Mouse (Mus musculus) liver, adult (tissue): ENCODE data around the gene Rnf168.
A peak's percentile ranks its signal among the peaks of the same experiment; 100 is the strongest.

Experiments
- GATA4 ChIP-seq: IDR thresholded peaks from 2 replicates; pipeline ENCODE4 v1.6.1; 2014; ENCODE audit warnings: mild to moderate bottlenecking, low read length; ENCODE audit not compliant: insufficient replicate concordance

Rnf168 gene

DNA sequence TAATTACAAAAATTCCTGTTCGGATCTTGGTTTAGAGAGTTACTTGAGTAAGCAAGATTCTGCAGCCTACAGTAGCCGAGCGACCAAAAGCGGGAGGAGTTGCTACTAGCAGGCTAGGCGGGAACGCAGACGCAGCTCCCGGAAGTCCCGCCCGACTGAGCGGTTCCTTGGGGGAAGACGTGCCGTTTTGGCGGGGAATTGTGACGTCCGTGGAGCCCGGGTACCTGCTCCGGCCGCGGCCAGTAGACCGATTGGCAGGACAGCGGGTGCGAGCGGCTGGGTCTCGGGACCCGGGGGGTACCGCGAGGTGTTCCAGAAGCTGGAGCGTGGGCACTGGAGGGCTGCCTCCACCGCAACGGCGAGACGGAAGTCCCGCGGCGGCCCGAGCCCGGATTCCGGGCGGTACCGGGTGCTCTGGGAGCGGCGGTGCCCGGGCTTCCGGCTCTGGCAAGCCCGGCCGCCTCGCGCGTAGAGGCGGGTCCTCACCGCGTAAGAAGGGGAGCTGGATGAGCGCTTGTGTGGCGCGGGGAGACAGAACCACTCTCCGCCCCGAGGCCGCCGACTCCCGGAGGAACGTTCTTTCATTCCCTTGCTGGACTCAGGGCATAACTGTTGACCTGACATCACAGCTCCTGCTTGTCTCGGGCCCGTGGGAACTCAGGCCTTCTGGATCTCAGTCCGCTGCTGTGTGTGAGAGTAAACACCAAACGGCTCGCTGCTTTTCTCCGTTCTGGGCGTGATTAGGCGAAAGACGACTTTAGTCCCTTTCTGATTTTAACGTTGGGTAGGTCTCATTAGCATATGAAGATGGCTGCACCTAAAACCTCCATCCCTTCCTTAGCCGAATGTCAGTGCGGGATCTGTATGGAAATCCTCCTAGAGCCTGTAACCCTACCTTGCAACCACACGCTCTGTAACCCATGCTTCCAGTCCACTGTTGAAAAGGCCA is at the start of gene Rnf168:
Gene Rnf168, plus strand, starts transcription at position 152 of the 949 bp plus-strand sequence.
- TF ChIP-seq GATA4 = no peak

DNA sequence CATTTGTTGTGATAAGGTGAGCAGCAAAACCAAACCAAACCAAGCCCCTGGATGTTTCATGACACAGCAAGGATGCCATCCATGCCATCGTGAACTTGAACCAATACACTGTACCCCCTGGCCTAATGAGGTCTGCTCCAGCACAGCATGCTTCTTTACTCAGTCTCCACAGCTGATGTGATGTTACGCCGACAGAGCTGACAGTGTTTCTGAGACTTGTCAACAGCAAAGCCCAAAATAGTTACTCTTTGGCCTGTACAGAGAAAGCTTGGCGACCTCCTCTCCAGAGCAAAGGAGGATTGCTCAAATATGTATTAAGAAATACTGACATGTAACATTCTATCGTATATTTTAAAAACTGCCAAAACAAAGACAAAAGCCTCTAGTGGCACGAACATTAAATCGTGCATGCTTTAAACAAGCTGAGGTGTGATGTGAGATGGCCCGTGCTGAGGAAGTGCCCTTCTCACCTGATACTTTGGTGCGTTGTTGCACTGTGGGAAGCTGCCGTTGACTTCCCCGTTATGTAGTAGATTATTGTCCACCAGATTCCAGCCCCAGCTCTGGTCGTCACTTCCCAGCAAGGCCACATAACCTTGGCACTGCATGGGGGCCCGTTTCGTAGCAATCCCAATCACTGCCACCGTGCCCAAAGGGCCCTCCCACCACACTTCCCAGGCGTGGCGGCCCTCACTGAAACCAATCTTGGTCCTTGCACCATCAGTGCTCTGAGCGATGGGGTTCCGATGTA is 39.2 kb upstream of the Rnf168 start:
- no peak for TF ChIP-seq GATA4

DNA sequence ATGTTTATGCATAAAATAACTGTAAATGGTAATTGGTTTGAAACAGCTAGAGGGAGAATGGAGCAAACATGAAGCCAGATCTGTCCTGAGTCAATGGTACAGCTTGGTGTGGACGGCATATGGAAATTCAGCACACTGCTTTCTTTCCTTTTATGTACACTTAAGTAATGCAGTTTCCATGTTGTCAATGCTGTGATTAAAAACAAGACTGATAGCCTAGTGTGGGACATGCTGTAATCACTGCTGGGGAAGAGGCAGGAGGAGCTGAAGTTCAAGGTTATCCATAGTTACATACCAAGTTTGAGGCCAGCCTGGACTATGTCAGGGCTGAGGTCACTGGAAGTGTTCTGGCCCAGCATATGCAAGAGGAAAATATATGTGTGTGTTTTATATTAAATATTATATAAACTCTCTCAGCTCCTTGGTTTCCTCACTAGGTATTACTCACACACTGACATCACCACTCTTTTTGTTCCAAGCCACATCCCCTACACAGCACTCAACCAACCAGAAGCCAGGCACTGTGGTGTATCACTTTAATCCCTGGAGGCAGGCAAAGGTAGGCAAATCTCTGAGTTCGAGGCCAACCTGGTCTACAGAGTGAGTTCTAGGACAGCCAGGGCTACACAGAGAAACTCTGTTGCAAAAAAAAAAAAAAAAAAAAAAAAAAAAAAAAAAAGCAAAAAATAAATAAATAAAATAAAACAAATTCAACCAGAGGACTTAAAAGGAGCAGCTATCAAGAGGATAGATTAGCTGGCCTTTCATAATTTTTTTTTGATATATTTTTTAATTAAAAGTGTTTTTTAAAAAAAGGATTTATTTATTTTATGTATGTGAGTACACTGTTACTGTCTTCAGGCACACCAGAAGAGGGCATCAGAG is 37.6 kb upstream of the Rnf168 start:
- no peak for TF ChIP-seq GATA4

DNA sequence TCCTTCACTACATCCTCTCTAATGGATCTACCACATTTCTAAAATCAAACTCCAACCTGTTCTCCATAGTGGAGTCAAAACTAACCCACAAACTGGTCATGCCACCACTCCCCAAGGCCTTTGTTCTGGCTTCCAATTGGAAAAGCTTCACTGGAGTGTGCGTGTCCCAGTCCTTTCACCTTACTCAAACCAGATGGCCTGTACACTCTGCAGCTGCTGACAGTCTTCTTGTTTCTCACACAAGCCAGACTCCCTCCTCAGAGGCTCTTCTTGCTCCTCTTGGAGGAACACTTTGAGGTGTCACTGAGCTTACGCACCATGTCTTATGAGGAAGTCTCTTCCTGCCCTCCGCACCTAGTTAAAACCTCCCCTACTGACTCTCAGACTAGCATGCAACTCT is 33.4 kb upstream of the Rnf168 start:
- TF ChIP-seq GATA4 = no peak

DNA sequence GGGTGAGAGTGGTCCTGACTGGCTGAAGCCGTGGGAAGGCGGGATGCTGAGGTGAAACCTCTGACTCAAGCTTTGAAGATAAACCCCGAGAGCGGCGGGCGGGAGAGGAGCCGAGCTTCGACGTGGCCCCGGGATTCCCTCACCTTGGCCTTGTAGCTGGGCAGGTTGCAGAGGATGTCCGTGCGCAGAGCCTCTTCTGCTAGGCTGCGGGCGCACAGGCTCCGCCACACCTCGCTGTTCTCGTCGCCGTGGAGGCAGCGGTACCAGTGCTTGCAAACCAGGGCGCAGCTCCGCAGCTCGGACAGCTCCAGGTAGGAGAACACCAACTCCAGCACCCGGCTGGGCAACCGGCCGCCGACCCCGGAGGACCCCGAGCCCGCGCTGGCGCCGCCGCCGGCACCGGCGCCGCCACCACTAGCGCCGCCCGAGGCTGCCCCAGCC is 30.9 kb upstream of the Rnf168 start:
- TF ChIP-seq GATA4 = no peak; the same call in 1 of the 2 replicates

DNA sequence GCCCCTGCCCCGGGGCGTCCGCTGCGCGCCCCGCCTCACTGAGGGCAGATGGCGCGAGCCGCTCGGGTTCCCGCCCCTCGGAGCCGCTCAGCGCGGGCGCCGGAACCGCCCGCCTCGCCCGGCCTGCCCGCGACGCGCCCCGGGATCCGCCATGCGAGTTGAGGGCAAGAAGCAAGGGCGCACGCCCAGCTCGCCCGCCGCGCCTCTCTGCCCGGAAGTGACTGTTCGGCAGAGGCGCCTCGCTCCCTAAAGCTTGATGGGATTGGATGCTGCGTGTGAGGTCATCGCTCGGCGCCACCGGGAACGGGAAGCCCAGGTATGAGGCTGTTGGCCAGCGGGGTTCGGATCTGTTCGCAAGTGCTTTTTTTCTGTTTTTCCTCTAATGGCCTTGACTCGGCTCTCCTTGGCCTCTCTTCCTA is 30.3 kb upstream of the Rnf168 start, which contains the start of the genes Fbxo45 and Wdr53:
Gene Fbxo45, minus strand, starts transcription at position 207 of the 419 bp plus-strand sequence.
Gene Wdr53, plus strand, starts transcription at position 276 of the 419 bp plus-strand sequence.
- TF ChIP-seq GATA4 = peak; percentile 36; the same call in 1 of the 2 replicates

DNA sequence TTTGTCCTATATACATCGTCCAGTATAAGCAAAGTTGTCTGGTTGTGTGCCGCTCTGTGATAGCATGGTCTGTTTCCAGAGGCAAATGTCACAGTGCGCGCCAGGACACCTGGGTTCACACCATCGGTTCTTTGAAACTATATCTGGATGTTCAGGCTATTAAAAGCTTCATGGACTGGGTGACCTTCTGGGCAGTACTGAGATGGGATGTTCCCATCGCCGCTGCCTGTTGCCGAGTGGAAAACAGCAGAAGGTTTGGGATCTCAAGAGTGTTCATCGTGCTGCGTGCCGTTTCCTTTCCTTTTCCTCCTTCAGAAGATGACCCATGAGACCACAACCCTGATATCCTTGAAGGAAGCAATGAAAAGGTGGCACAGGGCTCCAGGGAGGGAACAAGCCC is 6.0 kb upstream of the Rnf168 start, which contains the start of gene Smco1:
Gene Smco1, plus strand, starts transcription at position 178 of the 400 bp plus-strand sequence.
- TF ChIP-seq GATA4 = no peak

DNA sequence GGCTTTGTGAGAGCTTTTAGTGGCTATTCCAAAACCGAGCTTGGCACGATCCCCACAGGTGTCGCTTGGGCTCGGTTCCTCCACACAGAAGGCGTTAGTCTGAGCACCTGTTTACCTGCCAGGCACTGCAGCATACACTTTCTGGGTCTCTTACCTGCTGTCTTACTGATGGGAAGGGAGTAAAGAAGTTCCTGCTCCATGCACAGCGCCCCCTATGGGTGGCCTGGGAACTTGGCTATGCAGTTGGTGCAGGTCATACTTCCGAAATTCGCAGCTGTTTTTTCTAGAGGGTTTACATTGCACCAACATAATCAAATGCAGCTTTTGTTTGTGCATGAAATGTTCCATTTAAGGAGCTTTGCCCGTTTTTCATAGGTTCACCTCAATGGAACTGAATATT is 3.9 kb upstream of the Rnf168 start:
- no peak for TF ChIP-seq GATA4

DNA sequence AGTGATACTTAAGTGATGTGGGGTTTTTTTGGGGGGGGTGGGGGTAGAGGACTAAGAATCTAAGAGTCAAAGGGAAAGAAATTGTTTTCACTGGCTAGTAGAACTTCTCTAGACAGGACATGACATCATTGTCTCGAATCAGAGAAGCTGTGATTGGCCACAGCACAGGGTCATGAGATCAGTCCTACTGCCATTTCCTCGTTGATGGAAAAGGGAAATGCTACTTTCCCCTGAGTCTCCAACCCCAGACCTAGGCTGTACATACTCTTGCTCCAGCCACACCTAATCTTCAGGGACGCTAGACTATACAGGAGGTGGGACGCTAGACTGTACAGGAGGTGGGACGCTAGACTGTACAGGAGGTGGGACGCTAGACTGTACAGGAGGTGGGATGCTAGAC is 2.2 kb upstream of the Rnf168 start:
- TF ChIP-seq GATA4 = no peak

DNA sequence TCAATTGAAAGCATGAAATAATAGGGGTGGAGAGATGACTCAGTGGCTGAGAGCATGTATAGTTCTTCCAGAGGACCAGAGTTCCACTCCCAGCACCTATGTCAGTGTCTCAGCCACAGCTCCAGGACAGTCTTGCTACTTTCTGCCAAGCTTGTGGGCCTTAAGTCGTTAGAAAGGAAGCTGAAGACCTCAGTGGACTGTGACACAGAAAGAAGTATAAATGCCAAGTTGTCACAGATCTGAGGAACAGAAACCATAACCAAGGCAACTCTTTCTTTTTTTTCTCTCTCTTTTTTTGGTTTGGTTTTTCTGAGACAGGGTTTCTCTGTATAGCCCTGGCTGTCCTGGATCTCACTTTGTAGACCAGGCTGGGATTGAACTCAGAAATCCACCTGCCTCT is 1.4 kb upstream of the Rnf168 start:
- TF ChIP-seq GATA4 = no peak

DNA sequence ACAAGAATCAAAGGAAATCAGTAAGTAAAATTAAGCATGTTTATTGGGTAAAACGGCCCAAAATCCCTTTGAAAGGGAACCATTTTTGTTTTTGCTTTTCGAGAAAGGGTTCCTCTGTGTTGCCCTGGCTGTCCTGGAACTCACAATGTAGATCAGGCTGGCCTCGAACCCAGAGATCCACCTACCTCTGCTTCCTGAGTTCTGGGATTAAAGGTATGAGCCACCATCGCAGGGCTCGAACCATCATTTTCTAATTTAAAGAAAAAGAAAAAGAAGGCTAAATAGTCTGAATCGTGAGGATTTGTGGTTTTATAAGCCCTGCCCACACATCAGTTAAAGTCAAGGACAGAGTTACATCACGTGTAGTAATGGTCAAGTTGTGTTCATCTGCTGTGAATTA is 1.1 kb downstream of the Rnf168 start:
- no peak for TF ChIP-seq GATA4

DNA sequence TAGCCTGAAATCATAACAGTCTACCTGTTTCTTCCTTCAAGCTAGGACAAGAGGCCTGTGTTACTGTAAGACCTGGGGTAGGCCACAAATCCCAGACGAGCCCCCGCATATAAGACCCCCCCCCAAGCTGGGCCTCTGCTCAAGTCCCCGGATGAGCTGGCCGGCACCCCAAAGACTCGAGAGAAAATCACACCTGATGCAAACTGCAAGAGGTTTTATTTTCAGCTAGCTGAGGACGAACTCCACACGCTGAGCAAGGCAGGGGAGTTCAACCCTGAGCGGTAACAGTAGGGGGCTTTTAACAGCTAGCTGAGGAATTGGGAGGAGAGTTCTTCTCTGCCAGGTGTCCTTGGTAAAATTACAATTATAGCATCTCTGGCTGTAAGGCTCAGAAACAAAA is 3.0 kb downstream of the Rnf168 start:
- no peak for TF ChIP-seq GATA4

DNA sequence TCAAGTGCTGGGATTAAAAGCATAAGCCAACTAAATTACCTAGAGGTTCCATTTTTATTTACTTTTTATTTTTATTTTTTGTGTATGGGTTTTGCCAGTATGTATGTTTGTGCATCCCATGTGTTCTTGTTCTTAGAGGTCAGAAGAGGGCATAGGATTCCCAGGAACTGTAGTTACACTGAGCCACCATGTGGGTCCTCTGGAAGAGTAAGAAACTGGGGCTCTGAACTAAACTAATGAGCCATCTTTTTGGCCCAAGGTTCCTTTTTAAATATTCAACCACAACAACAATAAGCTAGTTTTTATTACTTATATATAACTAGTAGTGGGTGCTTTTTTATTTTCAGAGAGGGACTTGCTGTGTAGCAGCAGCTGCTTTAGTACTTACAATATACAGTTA is 5.3 kb downstream of the Rnf168 start:
- TF ChIP-seq GATA4 = no peak

DNA sequence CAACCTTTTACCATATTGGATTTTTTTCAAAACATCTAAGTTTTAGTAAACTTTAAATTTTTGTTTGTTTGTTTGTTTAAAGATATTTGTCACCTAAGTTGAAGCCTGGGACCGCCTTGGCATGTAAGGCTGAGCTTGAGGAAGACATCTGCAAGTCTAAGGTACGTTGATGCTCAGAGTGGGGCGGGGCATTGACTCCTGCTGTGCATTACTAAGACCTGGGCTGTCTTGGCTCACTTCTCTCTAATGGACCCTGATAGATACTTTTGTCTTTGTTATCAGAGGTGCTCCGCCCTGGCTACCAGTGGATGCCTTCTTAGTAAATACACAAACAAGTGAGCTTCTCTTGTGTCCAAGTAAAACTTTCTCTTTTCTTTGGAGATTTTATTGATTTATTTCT is 14.6 kb downstream of the Rnf168 start:
- TF ChIP-seq GATA4 = no peak

DNA sequence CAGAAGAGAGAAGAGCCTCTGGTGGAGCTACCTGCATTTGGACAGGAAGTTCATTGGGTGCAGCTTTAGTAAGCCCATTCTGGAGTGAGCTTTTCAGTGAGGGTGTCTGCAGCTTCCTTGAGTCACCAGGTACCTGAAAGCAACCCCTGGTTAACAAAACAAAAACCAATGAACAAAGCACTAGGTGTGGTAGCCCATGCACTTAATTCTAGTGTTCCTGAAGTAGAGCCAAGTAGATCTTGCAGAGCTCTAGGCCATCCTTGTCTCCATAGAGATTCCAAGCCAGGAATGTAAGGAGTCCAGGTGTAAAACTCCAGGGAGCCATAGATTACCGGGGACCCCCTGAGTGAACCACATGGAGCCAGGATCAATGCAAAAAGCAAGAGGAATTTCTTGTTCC is 25.8 kb downstream of the Rnf168 start:
- TF ChIP-seq GATA4 = no peak
